Mouse (Mus musculus) cortical plate, adult 2 months (tissue): ENCODE measurements around the gene Kl.

Source experiments
- CTCF ChIP-seq: fragments of 200-500 bp; IDR thresholded peaks from 2 replicates; pipeline ENCODE4 v1.5.1; 2011; ENCODE audit warnings: mild to moderate bottlenecking, control low read depth, low read length; ENCODE audit not compliant: insufficient read depth; ENCODE audit errors: extremely low read depth
- POLR2A ChIP-seq: fragments of 200-500 bp; IDR thresholded peaks from 2 replicates; pipeline ENCODE4 v1.6.1; 2011; ENCODE audit warnings: mild to moderate bottlenecking, low read length, control low read depth; ENCODE audit not compliant: insufficient read depth; ENCODE audit errors: extremely low read depth

GRCm38 (mm10) chr5:151002051-151002450, 49.6 kb downstream of the Kl start:
- no peak for TF ChIP-seq CTCF
- no peak for TF ChIP-seq POLR2A
